Mouse (Mus musculus): Measurements from ENCODE around the gene Znrf4.

The Znrf4 gene

GRCm38 (mm10) chr17:56463500-56463899, 48.7 kb downstream of the Znrf4 start:
- DNase-seq: no peak

- DNase-seq: no peak
These were observed 49.3 kb downstream of the Znrf4 start for GRCm38 (mm10) chr17:56462835-56463455.

- DNase-seq: peak; percentile 99
These were observed 50.2 kb downstream of the Znrf4 start for GRCm38 (mm10) chr17:56461771-56462743.

Measured in thymus, postnatal 25 days (tissue).